Mouse (Mus musculus) neural tube, embryonic 13.5 days (tissue): ENCODE results near the gene Polr1a. TPM values are rescaled to one million over a fixed set of nuclear protein-coding genes. Genes with fewer than 3 reads are reported as not detected.
A peak's percentile ranks its signal among the peaks of the same experiment; 100 is the strongest.

ENCODE experiments used
- ATAC-seq: fragments of 200-750 bp; cut with Nextera tagmentation; 2 replicates; pipeline ENCODE4 v1.8.0; 2017; ENCODE audit warnings: low read depth, mild to moderate bottlenecking, moderate TSS enrichment, moderate library complexity
- H3K27ac ChIP-seq: fragments of 300-500 bp; sonication (generic); replicated peaks from 2 replicates; pipeline ENCODE4 v1.5.1; 2015; ENCODE audit warnings: moderate library complexity, mild to moderate bottlenecking, inconsistent platforms
- H3K27me3 ChIP-seq: fragments of 300-500 bp; sonication (generic); 2 replicates; pipeline ENCODE4 v1.6.1; 2015; ENCODE audit warnings: mild to moderate bottlenecking, inconsistent platforms
- H3K36me3 ChIP-seq: fragments of 300-500 bp; sonication (generic); 2 replicates; pipeline ENCODE4 v1.6.1; 2015; ENCODE audit warnings: mild to moderate bottlenecking, inconsistent platforms
- H3K4me1 ChIP-seq: fragments of 300-500 bp; sonication (generic); replicated peaks from 2 replicates; pipeline ENCODE4 v1.6.1; 2015; ENCODE audit warnings: inconsistent platforms
- H3K4me2 ChIP-seq: fragments of 300-500 bp; sonication (generic); 2 replicates; pipeline ENCODE4 v1.6.1; 2015; ENCODE audit warnings: inconsistent platforms, mild to moderate bottlenecking, moderate library complexity
- H3K4me3 ChIP-seq: fragments of 300-500 bp; sonication (generic); 2 replicates; pipeline ENCODE4 v1.5.1; 2015; ENCODE audit warnings: mild to moderate bottlenecking, inconsistent platforms
- H3K9ac ChIP-seq: fragments of 300-500 bp; sonication (generic); 2 replicates; pipeline ENCODE4 v1.6.1; 2015; ENCODE audit warnings: moderate library complexity, mild to moderate bottlenecking, inconsistent platforms
- H3K9me3 ChIP-seq: fragments of 300-500 bp; sonication (generic); 2 replicates; pipeline ENCODE4 v1.6.1; 2016; ENCODE audit warnings: inconsistent platforms
- WGBS: fragments of 180-500 bp; shearing (Covaris S2); methylation state at CpG from one replicate; pipeline ENCODE4 v1.1.7; 2015; 5-methylcytosine and 5-hydroxymethylcytosine counted together
- polyA plus RNA-seq: library from polyadenylated mRNA; unstranded; fragments of >200 nt; fragmentation: Nextera tagmentation; extraction: Ambion mirVana; gene quantifications from 2 replicates; pipeline ENCODE4 v1.2.1, GENCODE M21; 2015

The Polr1a gene
- polyA plus RNA-seq, 1 experiment from 2014 or later, result 18.5 TPM

DNA sequence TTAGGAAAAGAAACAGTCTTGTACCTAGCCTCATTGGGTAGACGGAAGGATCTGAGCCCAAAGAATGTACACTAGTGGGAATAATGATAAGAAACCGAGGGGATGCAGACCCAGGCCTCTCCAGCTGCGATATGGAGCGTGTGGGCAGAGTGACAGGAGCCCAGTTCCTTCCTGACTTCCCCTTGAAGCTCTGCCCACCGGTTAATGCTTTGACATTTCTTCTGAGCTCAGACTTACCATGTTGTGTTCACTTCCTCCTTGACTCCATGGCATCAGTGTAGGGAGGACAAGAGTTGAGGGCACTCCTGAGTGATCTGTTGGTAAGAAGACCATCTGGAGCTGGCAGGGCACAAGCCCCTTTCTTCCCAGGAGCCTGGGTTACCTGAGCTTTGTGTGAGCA is 53.3 kb downstream of the Polr1a start:
- Histone ChIP-seq H3K27me3 (no peaks in the 10 kb centered on the region), H3K36me3 (peaks cover 38% of the 10 kb centered on the region), H3K27ac (no peak overlapping the region), H3K4me3 (no peak overlapping the region), H3K4me1 (no peaks in the 10 kb centered on the region), H3K4me2 (no peak overlapping the region), H3K9ac (no peak overlapping the region), H3K9me3 (no peaks in the 10 kb centered on the region)
- 89% methylated on average over 5 of the region's 5 CpGs for WGBS
- no peak for ATAC-seq

DNA sequence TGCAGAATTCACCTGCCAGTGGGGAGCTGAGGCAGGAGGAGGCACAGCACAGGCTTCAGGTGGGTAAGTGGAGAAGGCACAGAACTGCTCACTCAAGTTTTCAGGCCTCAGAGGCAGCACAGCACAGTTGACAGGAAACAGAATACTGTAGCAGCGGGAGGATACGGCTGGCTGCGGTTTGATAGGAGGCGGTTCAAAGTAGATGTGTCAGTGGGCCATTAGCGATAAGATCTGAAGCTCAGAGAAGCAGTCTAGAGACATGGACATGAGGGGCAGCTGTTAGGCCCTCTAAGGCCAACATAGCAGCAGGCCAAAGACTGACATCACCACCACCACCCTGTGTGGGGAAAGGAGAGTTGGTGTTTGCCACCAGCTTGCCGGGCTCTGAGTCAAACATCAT is 53.9 kb downstream of the Polr1a start:
- Histone ChIP-seq H3K9me3 (no peaks in the 10 kb centered on the region), H3K4me2 (no peak overlapping the region), H3K27me3 (no peaks in the 10 kb centered on the region), H3K36me3 (peaks cover 44% of the 10 kb centered on the region), H3K4me3 (no peak overlapping the region), H3K4me1 (no peaks in the 10 kb centered on the region), H3K27ac (no peak overlapping the region), H3K9ac (no peak overlapping the region)
- 96% methylated on average over 6 of the region's 6 CpGs for WGBS
- no peak for ATAC-seq

DNA sequence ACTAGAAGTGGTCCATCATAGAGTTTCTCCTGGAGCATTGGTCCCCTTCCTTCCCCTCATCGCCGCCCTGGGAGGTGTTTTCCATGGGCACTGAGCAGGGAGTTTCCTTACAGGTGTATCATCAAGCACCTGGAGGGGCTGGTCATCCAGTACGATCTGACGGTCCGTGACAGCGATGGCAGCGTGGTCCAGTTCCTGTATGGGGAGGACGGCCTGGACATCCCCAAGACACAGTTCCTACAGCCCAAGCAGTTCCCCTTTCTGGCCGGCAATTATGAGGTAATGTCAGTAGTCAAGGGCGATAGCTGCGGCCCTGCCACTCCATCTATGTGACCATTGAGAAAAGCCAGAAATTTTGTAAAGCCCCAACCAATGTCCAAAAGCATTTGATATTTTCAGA is 54.7 kb downstream of the Polr1a start:
- Histone ChIP-seq H3K27me3 (no peaks in the 10 kb centered on the region), H3K27ac (no peak overlapping the region), H3K4me1 (no peaks in the 10 kb centered on the region), H3K9ac (no peak overlapping the region), H3K4me2 (no peak overlapping the region), H3K4me3 (no peak overlapping the region), H3K9me3 (no peaks in the 10 kb centered on the region), H3K36me3 (peaks cover 49% of the 10 kb centered on the region)
- 99% methylated on average over 11 of the region's 11 CpGs for WGBS
- ATAC-seq, result no peak

GRCm38 (mm10) chr6:71966683-71967303 is 57.9 kb downstream of the Polr1a start:
- Histone ChIP-seq H3K9ac (no peak overlapping the region), H3K4me1 (no peaks in the 10 kb centered on the region), H3K4me2 (no peak overlapping the region), H3K9me3 (no peaks in the 10 kb centered on the region), H3K27ac (no peak overlapping the region), H3K4me3 (no peak overlapping the region), H3K27me3 (no peaks in the 10 kb centered on the region), H3K36me3 (peaks cover 73% of the 10 kb centered on the region)
- ATAC-seq, result no peak
- WGBS, result 91% methylated on average over 5 of the region's 5 CpGs

GRCm38 (mm10) chr6:71967847-71968246 is 59.0 kb downstream of the Polr1a start:
- no peak for ATAC-seq
- Histone ChIP-seq H3K36me3 (peaks cover 84% of the 10 kb centered on the region), H3K4me2 (no peak overlapping the region), H3K27me3 (no peaks in the 10 kb centered on the region), H3K9me3 (no peaks in the 10 kb centered on the region), H3K4me3 (no peak overlapping the region), H3K4me1 (no peaks in the 10 kb centered on the region), H3K27ac (no peak overlapping the region), H3K9ac (no peak overlapping the region)
- 87% methylated on average over 7 of the region's 7 CpGs for WGBS

DNA sequence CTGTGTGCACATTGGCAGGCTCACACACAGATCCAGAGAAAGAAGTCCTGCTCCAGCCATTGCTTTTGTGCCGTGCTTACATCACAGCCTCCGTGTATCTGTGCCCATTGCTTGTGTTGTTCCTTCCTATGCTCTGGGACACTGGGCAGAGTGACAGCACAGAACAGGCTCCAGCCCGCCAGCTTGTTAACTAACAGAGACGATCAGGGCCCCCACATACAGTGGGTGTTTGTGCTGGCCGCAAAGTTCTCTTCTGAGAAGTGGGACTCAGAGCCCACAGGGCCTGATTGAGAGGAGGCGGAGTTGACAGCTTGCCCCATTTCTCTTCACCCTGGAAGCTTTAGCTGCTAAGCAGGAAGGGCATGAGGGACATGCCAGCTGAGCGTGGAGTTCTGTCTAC is 60.6 kb downstream of the Polr1a start:
- no peak overlapping the region for H3K4me3 ChIP-seq
- no peaks in the 10 kb centered on the region for H3K9me3 ChIP-seq
- H3K36me3 ChIP-seq, result peaks cover 94% of the 10 kb centered on the region
- no peaks in the 10 kb centered on the region for H3K27me3 ChIP-seq
- H3K4me1 ChIP-seq, result no peaks in the 10 kb centered on the region
- H3K4me2 ChIP-seq, result no peak overlapping the region
- H3K9ac ChIP-seq, result no peak overlapping the region
- no peak for ATAC-seq
- 92% methylated on average over 7 of the region's 7 CpGs for WGBS
- H3K27ac ChIP-seq, result no peak overlapping the region

DNA sequence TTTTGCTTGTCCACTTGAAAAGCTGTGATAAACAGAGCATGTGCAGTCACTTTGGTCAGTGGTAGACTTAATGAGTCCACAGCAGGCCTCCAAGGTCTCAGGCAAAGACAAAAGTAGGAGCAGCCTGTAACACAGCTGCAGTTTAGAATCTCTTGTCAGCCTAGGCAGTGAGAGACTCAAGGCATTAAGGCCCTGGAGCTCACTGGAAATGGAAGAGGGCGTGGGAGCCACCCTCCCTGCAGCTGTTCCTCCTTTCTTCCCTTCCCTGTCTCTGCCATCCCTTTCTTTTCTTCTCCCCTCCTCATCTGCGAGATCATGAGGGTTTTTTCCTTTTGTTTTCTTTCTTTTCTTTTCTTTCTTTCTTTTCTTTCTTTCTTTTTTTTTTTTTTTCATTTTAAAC is 61.3 kb downstream of the Polr1a start:
- no peak for ATAC-seq
- peaks cover 96% of the 10 kb centered on the region for H3K36me3 ChIP-seq
- 61% methylated on average over 2 of the region's 2 CpGs for WGBS
- H3K4me2 ChIP-seq, result no peak overlapping the region
- H3K27ac ChIP-seq, result no peak overlapping the region
- no peaks in the 10 kb centered on the region for H3K27me3 ChIP-seq
- H3K9ac ChIP-seq, result no peak overlapping the region
- H3K9me3 ChIP-seq, result no peaks in the 10 kb centered on the region
- no peak overlapping the region for H3K4me3 ChIP-seq
- no peaks in the 10 kb centered on the region for H3K4me1 ChIP-seq

- Histone ChIP-seq H3K9ac (no peak overlapping the region), H3K4me2 (no peak overlapping the region), H3K27me3 (no peaks in the 10 kb centered on the region), H3K4me1 (no peaks in the 10 kb centered on the region), H3K36me3 (peaks cover 94% of the 10 kb centered on the region), H3K9me3 (no peaks in the 10 kb centered on the region), H3K4me3 (no peak overlapping the region), H3K27ac (no peak overlapping the region)
- WGBS, result 93% methylated on average over 7 of the region's 7 CpGs
- ATAC-seq, result no peak
These were observed 67.7 kb downstream of the Polr1a start for GRCm38 (mm10) chr6:71976592-71976991.

DNA sequence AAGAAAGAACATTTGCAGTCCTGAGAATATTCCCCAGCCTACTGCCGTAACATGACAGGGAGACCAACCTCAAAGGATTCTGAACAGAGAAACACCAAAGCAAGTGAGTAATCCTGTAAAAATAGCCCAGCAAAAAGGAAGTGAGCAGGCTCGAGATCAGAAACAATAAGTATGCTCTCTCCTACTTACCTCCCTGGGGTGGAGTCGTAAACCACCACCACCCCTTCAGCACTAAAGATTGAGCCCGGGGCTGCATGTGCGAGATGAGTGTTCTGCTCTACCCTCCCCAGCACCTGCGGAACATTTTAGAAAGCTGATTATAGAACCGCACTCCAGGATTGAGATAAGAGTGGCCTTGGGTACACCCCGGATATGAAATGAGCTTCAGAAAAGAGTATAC is 71.3 kb downstream of the Polr1a start:
- no peaks in the 10 kb centered on the region for H3K9me3 ChIP-seq
- WGBS, result 88% methylated on average over 8 of the region's 8 CpGs
- H3K9ac ChIP-seq, result no peak overlapping the region
- H3K4me1 ChIP-seq, result no peaks in the 10 kb centered on the region
- peaks cover 59% of the 10 kb centered on the region for H3K36me3 ChIP-seq
- H3K27me3 ChIP-seq, result no peaks in the 10 kb centered on the region
- 0 out of 2 replicates have a peak overlapping the region, but pooled peaks have one; percentile 2 for H3K27ac ChIP-seq
- no peak overlapping the region for H3K4me3 ChIP-seq
- H3K4me2 ChIP-seq, result no peak overlapping the region
- ATAC-seq, result no peak

DNA sequence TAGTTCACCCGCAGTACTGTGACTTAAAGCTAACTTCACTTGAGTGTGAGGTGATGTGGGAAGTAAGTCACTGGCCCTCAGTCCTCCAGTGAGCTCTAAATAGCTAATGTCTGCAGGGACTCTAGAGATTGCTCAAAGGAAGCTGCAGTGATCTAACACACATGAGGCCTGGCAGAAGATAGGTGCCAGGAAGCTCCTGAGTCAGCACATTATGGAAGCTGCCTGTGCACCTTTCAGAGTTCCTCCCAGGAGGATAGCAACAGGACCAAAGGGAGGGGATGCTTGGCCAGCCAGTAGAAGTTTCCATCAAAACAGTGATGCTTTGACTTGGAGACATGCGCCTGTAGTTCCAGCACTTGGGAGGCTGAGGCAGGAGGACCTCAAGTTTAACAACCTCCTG is 71.7 kb downstream of the Polr1a start:
- Histone ChIP-seq H3K9ac (no peak overlapping the region), H3K4me1 (no peaks in the 10 kb centered on the region), H3K4me2 (no peak overlapping the region), H3K27ac (0 out of 2 replicates have a peak overlapping the region, but pooled peaks have one; percentile 2), H3K4me3 (no peak overlapping the region), H3K27me3 (no peaks in the 10 kb centered on the region), H3K36me3 (peaks cover 55% of the 10 kb centered on the region), H3K9me3 (no peaks in the 10 kb centered on the region)
- WGBS, result 97% methylated on average over 2 of the region's 2 CpGs
- ATAC-seq, result no peak

- no peak overlapping the region for H3K9ac ChIP-seq
- H3K4me3 ChIP-seq, result no peak overlapping the region
- H3K4me2 ChIP-seq, result no peak overlapping the region
- WGBS, result 87% methylated on average over 4 of the region's 4 CpGs
- H3K27ac ChIP-seq, result no peak overlapping the region
- no peak for ATAC-seq
- no peaks in the 10 kb centered on the region for H3K27me3 ChIP-seq
- no peaks in the 10 kb centered on the region for H3K4me1 ChIP-seq
- peaks cover 47% of the 10 kb centered on the region for H3K36me3 ChIP-seq
- no peaks in the 10 kb centered on the region for H3K9me3 ChIP-seq
These were observed 72.6 kb downstream of the Polr1a start for GRCm38 (mm10) chr6:71981450-71981849.

- Histone ChIP-seq H3K4me1 (peaks cover 14% of the 10 kb centered on the region), H3K4me3 (no peak overlapping the region), H3K27ac (no peak overlapping the region), H3K36me3 (peaks cover 4% of the 10 kb centered on the region; the same call in 1 of the 2 replicates), H3K4me2 (no peak overlapping the region), H3K9ac (no peak overlapping the region), H3K27me3 (no peaks in the 10 kb centered on the region), H3K9me3 (no peaks in the 10 kb centered on the region)
- 86% methylated on average over 4 of the region's 4 CpGs for WGBS
- no peak for ATAC-seq
These were observed 77.1 kb downstream of the Polr1a start for GRCm38 (mm10) chr6:71985984-71986383.

- H3K27ac ChIP-seq, result no peak overlapping the region
- H3K4me1 ChIP-seq, result peaks cover 21% of the 10 kb centered on the region
- WGBS, result 70% methylated on average over 7 of the region's 7 CpGs
- no peaks in the 10 kb centered on the region for H3K36me3 ChIP-seq
- no peak overlapping the region for H3K4me2 ChIP-seq
- no peak overlapping the region for H3K4me3 ChIP-seq
- H3K27me3 ChIP-seq, result no peaks in the 10 kb centered on the region
- no peak for ATAC-seq
- no peak overlapping the region for H3K9ac ChIP-seq
- no peaks in the 10 kb centered on the region for H3K9me3 ChIP-seq
These were observed 78.8 kb downstream of the Polr1a start for GRCm38 (mm10) chr6:71987546-71988248.
